Mouse (Mus musculus): ENCODE results near the gene Pdlim7. TPM values are rescaled to one million over a fixed set of nuclear protein-coding genes. Genes with fewer than 3 reads are reported as not detected.

Gene Pdlim7
- total and polyA plus RNA-seq, 3 experiments: 46.9 to 98.2 (median 54.0) TPM

- Histone ChIP-seq H3K27ac (no peak overlapping the region), H3K79me2 (replicated peaks; ENCODE audit: control insufficient read depth, insufficient read depth, low read length) (no peaks in the 10 kb centered on the region; the same call in 1 of the 2 replicates), H3K36me3 (ENCODE audit: control insufficient read depth, insufficient read depth, low read length) (no peaks in the 10 kb centered on the region), H3K9ac (ENCODE audit: low read depth, low read length) (no peak overlapping the region), H3K27me3 (ENCODE audit: control insufficient read depth, insufficient read depth, low read length) (no peaks in the 10 kb centered on the region), H3K4me3 (no peak overlapping the region), H3K4me1 (ENCODE audit: control insufficient read depth, insufficient read depth, low read length) (peaks cover 18% of the 10 kb centered on the region)
- intact Hi-C loops (cut with DNase I): no loop called here
- no peak for TF ChIP-seq CTCF (IDR thresholded peaks at IDR 0.05)
- no peak for TF ChIP-seq POLR2A (IDR thresholded peaks at IDR 0.05; ENCODE audit: insufficient read depth, low read depth, low read length)
- no peak for TF ChIP-seq EP300 (IDR thresholded peaks at IDR 0.05; ENCODE audit: insufficient read depth, low read depth, low read length)
- 79% methylated on average over 11 of the region's 11 CpGs for WGBS
- no peak for DNase-seq
Observed at GRCm38 (mm10) chr13:55507877-55508276, 5.6 kb downstream of the Pdlim7 start.

- Histone ChIP-seq H3K27ac (no peak overlapping the region), H3K27me3 (ENCODE audit: control insufficient read depth, insufficient read depth, low read length) (no peaks in the 10 kb centered on the region), H3K36me3 (ENCODE audit: control insufficient read depth, insufficient read depth, low read length) (no peaks in the 10 kb centered on the region), H3K4me3 (no peak overlapping the region), H3K4me1 (ENCODE audit: control insufficient read depth, insufficient read depth, low read length) (peaks cover 12% of the 10 kb centered on the region), H3K79me2 (replicated peaks; ENCODE audit: control insufficient read depth, insufficient read depth, low read length) (no peaks in the 10 kb centered on the region; the same call in 1 of the 2 replicates), H3K9ac (ENCODE audit: low read depth, low read length) (no peak overlapping the region)
- intact Hi-C loops (cut with DNase I): no loop called here
- DNase-seq: no peak
- 64% methylated on average over 10 of the region's 10 CpGs for WGBS
- no peak for TF ChIP-seq EP300 (IDR thresholded peaks at IDR 0.05; ENCODE audit: insufficient read depth, low read depth, low read length)
- TF ChIP-seq POLR2A (IDR thresholded peaks at IDR 0.05; ENCODE audit: insufficient read depth, low read depth, low read length): no peak
- TF ChIP-seq CTCF (IDR thresholded peaks at IDR 0.05): no peak
Observed at GRCm38 (mm10) chr13:55506697-55507096, 6.8 kb downstream of the Pdlim7 start.

- WGBS: 94% methylated on average over 9 of the region's 9 CpGs
Observed at GRCm38 (mm10) chr13:55505810-55506209, 7.7 kb downstream of the Pdlim7 start.

GRCm38 (mm10) chr13:55504390-55504789 is 9.1 kb downstream of the Pdlim7 start:
- DNase-seq: no peak
- Histone ChIP-seq H3K4me3 (no peak overlapping the region), H3K9ac (ENCODE audit: low read depth, low read length) (no peak overlapping the region), H3K4me1 (ENCODE audit: control insufficient read depth, insufficient read depth, low read length) (no peaks in the 10 kb centered on the region), H3K36me3 (ENCODE audit: control insufficient read depth, insufficient read depth, low read length) (no peaks in the 10 kb centered on the region), H3K79me2 (replicated peaks; ENCODE audit: control insufficient read depth, insufficient read depth, low read length) (no peaks in the 10 kb centered on the region; the same call in 1 of the 2 replicates), H3K27ac (no peak overlapping the region), H3K27me3 (ENCODE audit: control insufficient read depth, insufficient read depth, low read length) (no peaks in the 10 kb centered on the region)
- 87% methylated on average over 5 of the region's 5 CpGs for WGBS
- TF ChIP-seq EP300 (IDR thresholded peaks at IDR 0.05; ENCODE audit: insufficient read depth, low read depth, low read length) (no peak), CTCF (IDR thresholded peaks at IDR 0.05) (no peak), POLR2A (IDR thresholded peaks at IDR 0.05; ENCODE audit: insufficient read depth, low read depth, low read length) (no peak)
- intact Hi-C loops (cut with DNase I): no loop called here

More at GRCm38 (mm10) chr13:55505810-55506209, 7.7 kb downstream of the Pdlim7 start:
- H3K27me3 ChIP-seq (ENCODE audit: control insufficient read depth, insufficient read depth, low read length): no peaks in the 10 kb centered on the region
- TF ChIP-seq CTCF (IDR thresholded peaks at IDR 0.05) (no peak), EP300 (IDR thresholded peaks at IDR 0.05; ENCODE audit: insufficient read depth, low read depth, low read length) (no peak), POLR2A (IDR thresholded peaks at IDR 0.05; ENCODE audit: insufficient read depth, low read depth, low read length) (no peak)
- H3K4me1 ChIP-seq (ENCODE audit: control insufficient read depth, insufficient read depth, low read length): peaks cover 5% of the 10 kb centered on the region
- no peak overlapping the region for H3K27ac ChIP-seq
- DNase-seq: no peak
- H3K36me3 ChIP-seq (ENCODE audit: control insufficient read depth, insufficient read depth, low read length): no peaks in the 10 kb centered on the region
- intact Hi-C loops (cut with DNase I): no loop called here
- H3K79me2 ChIP-seq (replicated peaks; ENCODE audit: control insufficient read depth, insufficient read depth, low read length): no peaks in the 10 kb centered on the region; the same call in 1 of the 2 replicates
- no peak overlapping the region for H3K9ac ChIP-seq (ENCODE audit: low read depth, low read length)
- H3K4me3 ChIP-seq: no peak overlapping the region

- no peak overlapping the region for H3K27ac ChIP-seq
- TF ChIP-seq CTCF (IDR thresholded peaks at IDR 0.05): no peak
- no peak for TF ChIP-seq POLR2A (IDR thresholded peaks at IDR 0.05; ENCODE audit: insufficient read depth, low read depth, low read length)
- no peak for TF ChIP-seq EP300 (IDR thresholded peaks at IDR 0.05; ENCODE audit: insufficient read depth, low read depth, low read length)
- no peaks in the 10 kb centered on the region for H3K79me2 ChIP-seq (replicated peaks; ENCODE audit: control insufficient read depth, insufficient read depth, low read length)
- H3K27me3 ChIP-seq (ENCODE audit: control insufficient read depth, insufficient read depth, low read length): no peaks in the 10 kb centered on the region
- 82% methylated on average over 8 of the region's 8 CpGs for WGBS
- intact Hi-C loops (cut with DNase I): no loop called here
- no peaks in the 10 kb centered on the region for H3K36me3 ChIP-seq (ENCODE audit: control insufficient read depth, insufficient read depth, low read length)
- H3K4me3 ChIP-seq: no peak overlapping the region
- no peak for DNase-seq
- no peak overlapping the region for H3K9ac ChIP-seq (ENCODE audit: low read depth, low read length)
- no peaks in the 10 kb centered on the region for H3K4me1 ChIP-seq (ENCODE audit: control insufficient read depth, insufficient read depth, low read length)
Observed at GRCm38 (mm10) chr13:55502405-55502804, 11.1 kb downstream of the Pdlim7 start.

- no peaks in the 10 kb centered on the region for H3K27me3 ChIP-seq (ENCODE audit: control insufficient read depth, insufficient read depth, low read length)
- no peak overlapping the region for H3K27ac ChIP-seq
- H3K36me3 ChIP-seq (ENCODE audit: control insufficient read depth, insufficient read depth, low read length): no peaks in the 10 kb centered on the region
- no peaks in the 10 kb centered on the region for H3K79me2 ChIP-seq (replicated peaks; ENCODE audit: control insufficient read depth, insufficient read depth, low read length)
- WGBS: 82% methylated on average over 10 of the region's 10 CpGs
- H3K4me1 ChIP-seq (ENCODE audit: control insufficient read depth, insufficient read depth, low read length): no peaks in the 10 kb centered on the region
- no peak overlapping the region for H3K4me3 ChIP-seq
- DNase-seq: no peak
- intact Hi-C loops (cut with DNase I): no loop called here
- TF ChIP-seq EP300 (IDR thresholded peaks at IDR 0.05; ENCODE audit: insufficient read depth, low read depth, low read length) (no peak), POLR2A (IDR thresholded peaks at IDR 0.05; ENCODE audit: insufficient read depth, low read depth, low read length) (no peak), CTCF (IDR thresholded peaks at IDR 0.05) (no peak)
- H3K9ac ChIP-seq (ENCODE audit: low read depth, low read length): no peak overlapping the region
Observed at GRCm38 (mm10) chr13:55500575-55500974, 12.9 kb downstream of the Pdlim7 start.

All from heart, adult 2 months (tissue).